Mouse (Mus musculus): ENCODE results near the gene Sidt2. TPM values are rescaled to one million over a fixed set of nuclear protein-coding genes. Genes with fewer than 3 reads are reported as not detected.

Sidt2 gene
- total RNA-seq, 2 experiments from 2014 or later: 57.1 to 67.0 TPM

DNA sequence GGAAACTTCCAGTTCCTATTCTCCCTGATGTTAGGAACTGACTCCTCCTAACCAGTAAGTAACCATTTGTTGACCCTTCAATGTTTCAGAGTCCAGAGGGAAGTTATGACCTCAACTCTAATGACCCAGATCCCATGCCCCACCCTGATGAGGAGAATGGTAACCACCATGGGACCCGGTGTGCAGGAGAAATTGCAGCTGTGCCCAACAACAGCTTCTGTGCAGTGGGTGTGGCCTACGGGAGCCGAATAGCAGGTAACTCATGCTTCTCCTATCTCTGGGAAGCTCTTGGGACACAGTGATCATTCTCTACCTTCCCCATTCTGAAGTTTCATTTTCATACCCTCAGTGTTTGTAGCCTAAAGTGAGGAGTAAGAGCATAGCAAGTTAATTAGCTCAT is 44.1 kb downstream of the Sidt2 start:
- no peak for DNase-seq

DNA sequence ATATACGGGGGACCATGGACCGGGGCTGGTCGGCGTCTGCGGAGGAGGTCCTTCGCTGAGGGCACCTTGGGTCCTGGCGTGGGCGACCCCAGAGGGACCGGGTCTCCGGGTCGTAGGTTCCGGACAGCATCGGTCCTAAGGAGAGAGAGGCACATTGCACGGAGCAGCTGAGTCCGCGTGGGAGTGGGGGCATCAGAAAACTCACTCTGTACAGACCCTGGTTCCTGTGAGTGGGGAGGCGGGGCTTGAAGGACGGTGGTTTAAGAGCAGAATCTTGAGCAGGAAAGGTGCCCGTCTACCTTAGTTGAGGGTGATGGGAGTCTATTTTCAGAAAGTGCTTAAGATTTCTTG is 48.0 kb downstream of the Sidt2 start:
- DNase-seq: no peak

DNA sequence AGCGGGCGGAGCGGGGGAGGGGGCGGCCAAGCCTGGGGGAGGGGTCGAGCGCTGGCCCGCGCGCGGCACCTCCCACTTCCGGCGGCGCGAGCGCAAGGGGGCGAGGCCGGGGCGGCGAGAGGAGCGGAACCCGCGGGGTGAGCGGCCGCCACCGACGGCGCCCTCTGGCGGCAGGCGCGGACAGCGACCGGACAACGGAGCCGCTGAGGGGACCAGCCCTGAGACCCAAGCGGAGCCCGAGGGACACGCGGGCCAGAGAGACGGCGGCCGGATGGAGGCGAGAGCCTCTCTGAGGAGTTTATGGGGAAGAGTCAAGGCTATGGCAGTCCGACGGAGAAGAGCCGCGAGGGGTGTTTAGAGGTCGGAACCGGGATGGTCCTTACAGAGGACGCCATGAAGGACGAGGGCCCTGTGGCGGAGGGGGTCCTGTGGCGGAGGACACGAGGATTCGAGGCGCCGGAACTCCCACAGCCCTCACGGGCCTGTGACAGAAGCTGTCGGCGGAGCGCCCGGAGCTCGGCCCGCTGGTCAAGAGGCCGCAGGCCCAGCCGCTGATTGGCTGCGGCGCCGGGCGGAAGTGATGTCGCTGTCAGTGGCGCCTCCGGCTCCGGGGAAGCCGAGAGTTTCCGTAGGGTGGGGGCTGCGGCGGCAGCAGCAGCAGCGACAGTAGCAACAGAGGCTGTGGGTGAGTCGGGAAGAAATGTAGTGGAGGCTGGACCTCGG is 48.5 kb downstream of the Sidt2 start, which contains the start of the genes Pcsk7 and Rnf214:
Gene Pcsk7 (plus strand): TSS at position 143 of the 723 bp plus-strand sequence.
Gene Rnf214 (minus strand): TSS at position 557 of the 723 bp plus-strand sequence.
- DNase-seq: peak; percentile 95

DNA sequence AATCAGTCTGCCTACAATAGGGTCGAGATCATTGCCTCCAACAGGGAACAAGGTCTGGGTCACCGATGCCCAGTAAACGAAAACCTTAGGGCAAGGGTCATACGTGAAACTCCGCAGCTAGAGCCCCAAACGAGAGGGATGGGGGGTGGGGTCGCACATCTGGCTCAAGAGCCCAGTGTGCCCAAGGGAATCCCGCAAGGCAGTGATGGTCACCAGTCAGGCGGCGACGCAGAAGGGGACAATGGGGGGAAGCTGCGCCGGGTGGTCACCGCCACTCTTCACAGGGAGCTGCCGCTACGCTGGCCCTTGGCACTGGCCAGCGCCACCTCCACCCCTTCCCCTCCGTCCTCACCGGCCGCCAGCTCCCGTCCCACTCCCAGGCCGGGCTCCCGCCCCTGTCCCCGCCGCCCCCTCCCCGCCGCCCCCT is 49.2 kb downstream of the Sidt2 start:
- DNase-seq: peak; percentile 56

DNA sequence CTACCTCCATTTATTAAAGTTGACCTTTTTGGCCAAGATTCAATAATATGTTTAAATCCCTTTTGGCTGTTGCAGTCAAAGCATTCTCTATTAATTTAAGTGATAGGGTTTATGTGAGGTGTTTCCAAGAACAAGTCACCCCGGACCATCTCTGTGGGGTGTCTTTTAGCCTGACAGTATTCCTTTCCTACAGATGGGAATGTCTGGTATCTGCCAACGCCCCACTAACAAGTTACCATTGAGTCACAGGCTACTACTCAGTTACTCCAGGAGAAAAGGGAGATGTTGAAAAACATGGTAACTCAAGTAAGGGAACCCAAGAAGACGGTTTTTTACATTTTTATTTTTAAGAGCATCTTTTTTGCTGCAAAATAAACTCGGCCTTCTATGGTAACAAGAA is 49.9 kb downstream of the Sidt2 start:
- DNase-seq: no peak

DNA sequence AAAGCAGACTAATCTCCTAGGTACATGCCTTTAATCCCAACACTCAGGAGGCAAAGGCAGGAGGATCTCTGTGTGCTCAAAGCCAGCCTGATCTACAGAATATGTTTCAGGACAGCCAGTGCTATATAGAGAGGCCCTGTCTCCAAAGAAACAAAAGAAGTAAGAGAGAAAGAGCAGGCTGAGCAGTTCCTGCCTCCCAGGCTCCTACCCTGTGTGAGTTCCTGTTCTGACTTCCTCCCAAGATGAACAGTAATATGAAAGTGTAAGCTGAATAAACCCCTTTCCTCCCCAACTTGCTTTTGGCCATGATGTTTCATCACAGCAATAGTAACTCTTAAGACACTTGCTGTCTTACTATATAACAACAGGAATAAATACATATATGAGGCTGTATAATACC is 61.4 kb downstream of the Sidt2 start:
- DNase-seq: no peak

Small RNA genes lying within 50 kb of the gene (microRNA-seq; reads per million reads assigned to microRNA genes)
- gene Mir7087: 0.35 to 0.61 reads per million in 2 experiments

Other genes starting within 250 kb of the Sidt2 start
- 10 to 100 TPM; 13.9 to 15.7 TPM for gene Cep164, start 126.6 kb downstream of the Sidt2 start, total RNA-seq (2021)
- gene Bace1, start 116.7 kb downstream of the Sidt2 start, total RNA-seq (2021): 10 to 100 TPM; 38.3 to 41.3 TPM
- gene Pcsk7, start 48.8 kb downstream of the Sidt2 start, total RNA-seq (2021): 10 to 100 TPM; 20.6 to 25.2 TPM
- 10 to 100 TPM; 36.3 to 39.4 TPM for gene Rnf214, start 48.3 kb downstream of the Sidt2 start, total RNA-seq (2021)
- gene Tagln, start 19.2 kb downstream of the Sidt2 start, total RNA-seq (2021): 100 to 1,000 TPM; 111 to 124 TPM
- gene Pafah1b2, start 57.4 kb upstream of the Sidt2 start, total RNA-seq (2021): 100 to 1,000 TPM; 104 TPM
- gene Sik3, start 57.6 kb upstream of the Sidt2 start, total RNA-seq (2021): 10 to 100 TPM; 64.6 to 66.9 TPM